ENCODE assay signal across 25 mouse cellular contexts in the genomic region with DNA sequence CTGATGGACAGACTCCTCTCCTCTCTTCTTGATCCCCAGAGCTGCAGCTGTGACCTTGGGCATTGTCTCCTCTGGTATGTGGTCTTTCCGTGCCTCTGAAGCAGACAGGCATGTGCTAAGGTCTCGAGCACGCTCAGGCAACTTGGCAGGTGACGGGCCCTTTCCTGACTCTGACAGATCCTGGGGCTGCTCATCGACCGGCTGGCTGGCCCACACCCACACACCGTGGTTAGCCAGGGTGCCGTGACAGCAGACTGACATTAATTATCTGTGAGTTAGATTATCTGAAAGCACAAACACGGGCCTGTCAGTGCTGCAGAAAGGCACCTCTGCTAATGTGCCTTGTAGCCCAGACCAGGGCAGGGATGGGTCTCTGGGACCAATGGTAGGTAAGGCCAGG.
DNase-seq lines count a peak whose midpoint lies in the region; ATAC-seq and TF ChIP-seq lines count a peak whose summit lies in the region.
"Had no signal": no experiment of that assay in that cellular context is flagged by ENCODE, and none has a peak within 500 bp of the region (broad histone marks: within the 10 kb centered on the region; RNA-seq: fewer than 3 reads in every experiment).

No protein-coding gene starts in this region.

- H3K4me3 ChIP-seq in heart, embryonic 11.5 days (ENCODE audit: low read depth, low read length) = no peak overlapping the region
- H3K4me3 ChIP-seq in lung, adult 2 months (replicated peaks; ENCODE audit: extremely low read depth, low read depth, low read length) = no peak overlapping the region
- H3K4me3 ChIP-seq: forebrain, embryonic 10.5 days; forebrain, embryonic 15.5 days; heart, embryonic 13.5 days; hindbrain, embryonic 13.5 days; kidney, embryonic 15.5 days; liver, embryonic 12.5 days; stomach, embryonic 15.5 days had no signal

- H3K4me2 ChIP-seq in heart, embryonic 11.5 days = no peak overlapping the region
- H3K4me2 ChIP-seq: forebrain, embryonic 15.5 days; heart, embryonic 13.5 days; hindbrain, embryonic 13.5 days; kidney, embryonic 15.5 days; liver, embryonic 12.5 days; stomach, embryonic 15.5 days had no signal

- no peak for TF ChIP-seq CTCF in lung, adult 2 months (IDR thresholded peaks at IDR 0.05; ENCODE audit: insufficient read depth, low read length)

- H3K9ac ChIP-seq in heart, embryonic 11.5 days (ENCODE audit: low read depth, low read length) = no peak overlapping the region
- H3K9ac ChIP-seq: forebrain, embryonic 15.5 days; heart, embryonic 13.5 days; hindbrain, embryonic 13.5 days; kidney, embryonic 15.5 days; liver, embryonic 12.5 days; liver, postnatal 0 days; stomach, embryonic 15.5 days had no signal

- no peaks in the 10 kb centered on the region for H3K4me1 ChIP-seq in heart, embryonic 11.5 days (ENCODE audit: control insufficient read depth, insufficient read depth, low read length)
- H3K4me1 ChIP-seq in lung, adult 2 months (ENCODE audit: control insufficient read depth, insufficient read depth, low read length) = no peaks in the 10 kb centered on the region
- H3K4me1 ChIP-seq: forebrain, embryonic 10.5 days; forebrain, embryonic 15.5 days; hindbrain, embryonic 13.5 days; kidney, embryonic 15.5 days; liver, embryonic 12.5 days; stomach, embryonic 15.5 days had no signal

- TF ChIP-seq POLR2A in lung, adult 2 months (IDR thresholded peaks at IDR 0.05; ENCODE audit: borderline replicate concordance, extremely low read depth, low read depth, low read length) = no peak

- no peak overlapping the region for H3K27ac ChIP-seq in heart, embryonic 11.5 days (ENCODE audit: low read depth, low read length)
- H3K27ac ChIP-seq: forebrain, embryonic 10.5 days; forebrain, embryonic 15.5 days; hindbrain, embryonic 13.5 days; kidney, embryonic 15.5 days; liver, embryonic 12.5 days; macrophage; stomach, embryonic 15.5 days had no signal

- no peaks in the 10 kb centered on the region for H3K27me3 ChIP-seq in heart, embryonic 11.5 days (ENCODE audit: control insufficient read depth, insufficient read depth, low read length)
- H3K27me3 ChIP-seq: forebrain, embryonic 15.5 days; heart, embryonic 13.5 days; hindbrain, embryonic 13.5 days; kidney, embryonic 15.5 days; liver, embryonic 12.5 days; stomach, embryonic 15.5 days had no signal

- peak; percentile 46 for ATAC-seq in heart, embryonic 11.5 days (replicated peaks; ENCODE audit: insufficient number of reproducible peaks, low FRiP score, low TSS enrichment)
- ATAC-seq: forebrain, embryonic 15.5 days; liver, embryonic 12.5 days; liver, postnatal 0 days; lung, postnatal 0 days had no signal

- DNase-seq in heart, postnatal 14 days = no peak
- DNase-seq in lung, postnatal 36 days = peak; percentile 5
- DNase-seq in lung, adult 2 months = no peak
- DNase-seq in heart, postnatal 10 days = peak; percentile 3 to 13
- no peak for DNase-seq in left cerebral cortex, adult 8-10 months (ENCODE audit: low spot score in 2 of 2)
- DNase-seq: adrenal gland, adult 8-10 months; B cell, adult 2 months; cerebellum, adult 8-10 months; cerebellum, postnatal 25 days; gastrocnemius, postnatal 36 days; kidney, adult 18-20 months; kidney, postnatal 25 days; liver, postnatal 0 days; midbrain, embryonic 14.5 days; right cerebral cortex, postnatal 14 days had no signal

- whole genome bisulfite sequencing in heart, embryonic 11.5 days (ENCODE audit: insufficient replicate concordance) = 43% methylated on average over 9 of the region's 9 CpGs
- 15% methylated on average over 9 of the region's 9 CpGs for WGBS in lung, adult 2 months

- intact Hi-C loops in heart, postnatal 14 days (cut with DNase I) = no loop called here
- intact Hi-C loops in heart, postnatal 10 days (cut with DNase I) = no loop called here

- H3K36me3 ChIP-seq in heart, embryonic 11.5 days (ENCODE audit: control insufficient read depth, insufficient read depth, low read length) = no peaks in the 10 kb centered on the region
- H3K36me3 ChIP-seq: forebrain, embryonic 10.5 days; forebrain, embryonic 15.5 days; heart, embryonic 13.5 days; hindbrain, embryonic 13.5 days; kidney, embryonic 15.5 days; liver, embryonic 12.5 days; stomach, embryonic 15.5 days had no signal

- no peaks in the 10 kb centered on the region for H3K9me3 ChIP-seq in heart, embryonic 11.5 days (replicated peaks; ENCODE audit: control insufficient read depth, low read length)
- H3K9me3 ChIP-seq: forebrain, embryonic 10.5 days; forebrain, embryonic 15.5 days; heart, embryonic 13.5 days; hindbrain, embryonic 13.5 days; kidney, embryonic 15.5 days; liver, embryonic 12.5 days; stomach, embryonic 15.5 days had no signal

Comparison
In these comparisons a context has a peak if more than half of its experiments do, and no peak if none do; other contexts are left out.
1. DNase-seq: peak in lung, postnatal 36 days (single experiment) and heart, postnatal 10 days (2 of 2); none in heart, postnatal 14 days (0 of 2), lung, adult 2 months (single experiment) and left cerebral cortex, adult 8-10 months (0 of 2).